Mouse (Mus musculus): ENCODE results near the gene Gm38655. TPM values are rescaled to one million over a fixed set of nuclear protein-coding genes. Genes with fewer than 3 reads are reported as not detected.
"Not testable (repeated sequence)": the region's sequence is repeated elsewhere in the genome, so short reads cannot be mapped to it uniquely, and the experiment has no call there.

Gm38655 gene
- not detected in 2 replicates for polyA plus RNA-seq (2014; fragmentation: Nextera tagmentation; extraction: Ambion mirVana)

- H3K4me2 ChIP-seq = peak within 1 kb of the TSS; percentile 9; the same call in 1 of the 2 replicates
- no peak within 1 kb of the TSS for H3K27ac ChIP-seq (ENCODE audit: low read depth, low read length)
- peaks cover 7% of the 10 kb centered on the region; the same call in 1 of the 2 replicates for H3K4me1 ChIP-seq (replicated peaks; ENCODE audit: control insufficient read depth, insufficient read depth, low read length)
- no peak within 1 kb of the TSS for H3K4me3 ChIP-seq (ENCODE audit: low read depth, low read length)
- no peaks in the 10 kb centered on the region for H3K36me3 ChIP-seq (ENCODE audit: control insufficient read depth, insufficient read depth, low read length)
- ATAC-seq (replicated peaks; ENCODE audit: low FRiP score) = no peak
- no peak within 1 kb of the TSS for H3K9ac ChIP-seq (ENCODE audit: low read depth, low read length)
- 56% methylated on average over 9 of the region's 9 CpGs for WGBS
- H3K27me3 ChIP-seq (replicated peaks; ENCODE audit: control insufficient read depth, insufficient read depth, low read length) = peaks cover 5% of the 10 kb centered on the region; the same call in 1 of the 2 replicates
- DNase-seq (ENCODE audit: low spot score) = no peak
- H3K9me3 ChIP-seq (ENCODE audit: control insufficient read depth, low read length) = no peaks in the 10 kb centered on the region
Observed at GRCm38 (mm10) chr17:25175411-25175810, at the start of gene Gm38655. Gene Gm38655 (minus strand): TSS chr17:25175471.

- Histone ChIP-seq H3K9me3 (ENCODE audit: control insufficient read depth, low read length) (no peaks in the 10 kb centered on the region), H3K27me3 (replicated peaks; ENCODE audit: control insufficient read depth, insufficient read depth, low read length) (no peaks in the 10 kb centered on the region), H3K9ac (ENCODE audit: low read depth, low read length) (peak overlapping the region; percentile 89), H3K36me3 (ENCODE audit: control insufficient read depth, insufficient read depth, low read length) (peaks cover 10% of the 10 kb centered on the region; the same call in 1 of the 2 replicates), H3K27ac (ENCODE audit: low read depth, low read length) (peak overlapping the region; percentile 98), H3K4me3 (ENCODE audit: low read depth, low read length) (peak overlapping the region; percentile 72), H3K4me1 (replicated peaks; ENCODE audit: control insufficient read depth, insufficient read depth, low read length) (peaks cover 56% of the 10 kb centered on the region), H3K4me2 (peak overlapping the region; percentile 88)
- 64% methylated on average over 7 of the region's 7 CpGs for WGBS
- no peak for DNase-seq (ENCODE audit: low spot score)
- no peak for ATAC-seq (replicated peaks; ENCODE audit: low FRiP score)
Observed at GRCm38 (mm10) chr17:25224586-25225222, 49.4 kb upstream of the Gm38655 start.

- H3K27ac ChIP-seq (ENCODE audit: low read depth, low read length) = peak overlapping the region; percentile 98
- peak overlapping the region; percentile 88 for H3K4me2 ChIP-seq
- peak overlapping the region; percentile 72 for H3K4me3 ChIP-seq (ENCODE audit: low read depth, low read length)
- H3K27me3 ChIP-seq (replicated peaks; ENCODE audit: control insufficient read depth, insufficient read depth, low read length) = no peaks in the 10 kb centered on the region
- 18% methylated on average over 6 of the region's 6 CpGs for WGBS
- peak; percentile 54 for ATAC-seq (replicated peaks; ENCODE audit: low FRiP score)
- peaks cover 56% of the 10 kb centered on the region for H3K4me1 ChIP-seq (replicated peaks; ENCODE audit: control insufficient read depth, insufficient read depth, low read length)
- DNase-seq (ENCODE audit: low spot score) = no peak
- H3K9ac ChIP-seq (ENCODE audit: low read depth, low read length) = peak overlapping the region; percentile 89
- no peaks in the 10 kb centered on the region for H3K9me3 ChIP-seq (ENCODE audit: control insufficient read depth, low read length)
- H3K36me3 ChIP-seq (ENCODE audit: control insufficient read depth, insufficient read depth, low read length) = peaks cover 8% of the 10 kb centered on the region; the same call in 1 of the 2 replicates
Observed at GRCm38 (mm10) chr17:25222951-25223601, 47.8 kb upstream of the Gm38655 start.

GRCm38 (mm10) chr17:25222504-25222940, 47.3 kb upstream of the Gm38655 start:
- Histone ChIP-seq H3K4me2 (peak overlapping the region; percentile 88), H3K4me1 (replicated peaks; ENCODE audit: control insufficient read depth, insufficient read depth, low read length) (peaks cover 55% of the 10 kb centered on the region), H3K27ac (ENCODE audit: low read depth, low read length) (peak overlapping the region; percentile 98), H3K9ac (ENCODE audit: low read depth, low read length) (peak overlapping the region; percentile 89), H3K4me3 (ENCODE audit: low read depth, low read length) (peak overlapping the region; percentile 72)
- H3K27me3 ChIP-seq (replicated peaks; ENCODE audit: control insufficient read depth, insufficient read depth, low read length); H3K9me3 ChIP-seq (ENCODE audit: control insufficient read depth, low read length); H3K36me3 ChIP-seq (ENCODE audit: control insufficient read depth, insufficient read depth, low read length): not testable (repeated sequence)
- ATAC-seq (replicated peaks; ENCODE audit: low FRiP score) (peak; percentile 78), DNase-seq (ENCODE audit: low spot score) (peak; percentile 57)
- WGBS = 8% methylated on average over 14 of the region's 28 CpGs

- H3K4me3 ChIP-seq (ENCODE audit: low read depth, low read length) = peak overlapping the region; percentile 72
- DNase-seq (ENCODE audit: low spot score) = peak; percentile 64
- peak overlapping the region; percentile 82 for H3K4me2 ChIP-seq
- peaks cover 49% of the 10 kb centered on the region for H3K4me1 ChIP-seq (replicated peaks; ENCODE audit: control insufficient read depth, insufficient read depth, low read length)
- peaks cover 4% of the 10 kb centered on the region; the same call in 1 of the 2 replicates for H3K36me3 ChIP-seq (ENCODE audit: control insufficient read depth, insufficient read depth, low read length)
- peak overlapping the region; percentile 76 for H3K9ac ChIP-seq (ENCODE audit: low read depth, low read length)
- H3K27me3 ChIP-seq (replicated peaks; ENCODE audit: control insufficient read depth, insufficient read depth, low read length) = no peaks in the 10 kb centered on the region
- 1% methylated on average over 26 of the region's 30 CpGs for WGBS
- ATAC-seq (replicated peaks; ENCODE audit: low FRiP score) = peak; percentile 83
- peak overlapping the region; percentile 73 for H3K27ac ChIP-seq (ENCODE audit: low read depth, low read length)
- H3K9me3 ChIP-seq (ENCODE audit: control insufficient read depth, low read length) = no peaks in the 10 kb centered on the region
Observed at GRCm38 (mm10) chr17:25221821-25222503, 46.7 kb upstream of the Gm38655 start.

GRCm38 (mm10) chr17:25220746-25221145, 45.5 kb upstream of the Gm38655 start:
- no peak overlapping the region for H3K9ac ChIP-seq (ENCODE audit: low read depth, low read length)
- H3K4me1 ChIP-seq (replicated peaks; ENCODE audit: control insufficient read depth, insufficient read depth, low read length) = peaks cover 37% of the 10 kb centered on the region
- no peak overlapping the region for H3K4me3 ChIP-seq (ENCODE audit: low read depth, low read length)
- no peaks in the 10 kb centered on the region for H3K27me3 ChIP-seq (replicated peaks; ENCODE audit: control insufficient read depth, insufficient read depth, low read length)
- no peaks in the 10 kb centered on the region; the same call in 1 of the 2 replicates for H3K36me3 ChIP-seq (ENCODE audit: control insufficient read depth, insufficient read depth, low read length)
- no peaks in the 10 kb centered on the region for H3K9me3 ChIP-seq (ENCODE audit: control insufficient read depth, low read length)
- H3K27ac ChIP-seq (ENCODE audit: low read depth, low read length) = no peak overlapping the region
- 86% methylated on average over 1 of the region's 1 CpGs for WGBS
- DNase-seq (ENCODE audit: low spot score) (no peak), ATAC-seq (replicated peaks; ENCODE audit: low FRiP score) (no peak)
- 0 out of 2 replicates have a peak overlapping the region, but pooled peaks have one; percentile 82 for H3K4me2 ChIP-seq

- WGBS = 82% methylated on average over 15 of the region's 15 CpGs
- H3K9me3 ChIP-seq (ENCODE audit: control insufficient read depth, low read length) = no peaks in the 10 kb centered on the region
- H3K4me3 ChIP-seq (ENCODE audit: low read depth, low read length) = no peak overlapping the region
- H3K4me2 ChIP-seq = no peak overlapping the region
- no peak for ATAC-seq (replicated peaks; ENCODE audit: low FRiP score)
- H3K9ac ChIP-seq (ENCODE audit: low read depth, low read length) = no peak overlapping the region
- no peak for DNase-seq (ENCODE audit: low spot score)
- no peaks in the 10 kb centered on the region for H3K27me3 ChIP-seq (replicated peaks; ENCODE audit: control insufficient read depth, insufficient read depth, low read length)
- H3K36me3 ChIP-seq (ENCODE audit: control insufficient read depth, insufficient read depth, low read length) = peaks cover 5% of the 10 kb centered on the region; the same call in 1 of the 2 replicates
- peaks cover 30% of the 10 kb centered on the region for H3K4me1 ChIP-seq (replicated peaks; ENCODE audit: control insufficient read depth, insufficient read depth, low read length)
- H3K27ac ChIP-seq (ENCODE audit: low read depth, low read length) = no peak overlapping the region
Observed at GRCm38 (mm10) chr17:25219492-25220295, 44.4 kb upstream of the Gm38655 start.

GRCm38 (mm10) chr17:25218967-25219366, 43.7 kb upstream of the Gm38655 start:
- H3K4me2 ChIP-seq = no peak overlapping the region
- peaks cover 23% of the 10 kb centered on the region for H3K4me1 ChIP-seq (replicated peaks; ENCODE audit: control insufficient read depth, insufficient read depth, low read length)
- no peak overlapping the region for H3K9ac ChIP-seq (ENCODE audit: low read depth, low read length)
- no peaks in the 10 kb centered on the region for H3K9me3 ChIP-seq (ENCODE audit: control insufficient read depth, low read length)
- peaks cover 8% of the 10 kb centered on the region; the same call in 1 of the 2 replicates for H3K36me3 ChIP-seq (ENCODE audit: control insufficient read depth, insufficient read depth, low read length)
- DNase-seq (ENCODE audit: low spot score) (no peak), ATAC-seq (replicated peaks; ENCODE audit: low FRiP score) (no peak)
- no peak overlapping the region for H3K4me3 ChIP-seq (ENCODE audit: low read depth, low read length)
- no peak overlapping the region for H3K27ac ChIP-seq (ENCODE audit: low read depth, low read length)
- H3K27me3 ChIP-seq (replicated peaks; ENCODE audit: control insufficient read depth, insufficient read depth, low read length) = no peaks in the 10 kb centered on the region
- WGBS = 85% methylated on average over 9 of the region's 9 CpGs

Measured in liver, embryonic 11.5 days (tissue).